Mouse (Mus musculus): ENCODE data around the gene Gga2. TPM values are rescaled to one million over a fixed set of nuclear protein-coding genes. Genes with fewer than 3 reads are reported as not detected.

Gene Gga2
- total and polyA plus RNA-seq, 2 experiments from 2014 or later, result 22.2 to 27.2 TPM

DNA sequence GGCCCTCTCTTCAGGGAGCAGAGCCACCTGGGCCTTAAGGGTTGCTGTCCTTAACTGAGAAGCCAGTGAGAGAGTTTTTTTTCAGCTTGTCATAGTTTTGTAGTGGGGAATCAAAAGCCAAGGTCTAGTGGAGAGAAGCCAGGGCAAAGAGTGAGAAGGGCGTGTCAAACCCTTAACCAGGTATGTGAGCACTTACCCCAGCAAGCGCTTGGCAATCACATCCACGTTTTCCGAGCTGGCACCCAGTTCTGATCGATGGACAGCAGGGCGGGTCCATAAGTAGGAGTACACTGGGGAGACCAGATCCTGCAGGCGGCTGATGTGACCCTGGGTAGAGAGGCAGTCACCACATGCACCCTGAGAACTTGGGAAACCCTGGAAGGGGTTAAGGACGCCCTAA lies 23.1 kb upstream of the Gga2 start:
- Histone ChIP-seq H3K9me3 (ENCODE audit: low read length) (no peaks in the 10 kb centered on the region), H3K4me1 (ENCODE audit: insufficient read depth, low read length) (no peaks in the 10 kb centered on the region), H3K4me3 (ENCODE audit: low read depth, low read length) (no peak overlapping the region), H3K4me2 (ENCODE audit: low read depth, low read length, poor library complexity, severe bottlenecking) (no peak overlapping the region), H3K27ac (ENCODE audit: low read depth, low read length) (no peak overlapping the region), H3K9ac (replicated peaks; ENCODE audit: low read length, poor library complexity, severe bottlenecking) (no peak overlapping the region), H3K36me3 (ENCODE audit: insufficient read depth, low read length) (peaks cover 25% of the 10 kb centered on the region), H3K27me3 (ENCODE audit: insufficient read depth, low read length) (no peaks in the 10 kb centered on the region)
- TF ChIP-seq CTCF (IDR thresholded peaks at IDR 0.05), result no peak
- no peak for DNase-seq (ENCODE audit: low spot score)
- 91% methylated on average over 8 of the region's 8 CpGs for WGBS
- ATAC-seq (ENCODE audit: low FRiP score), result no peak

DNA sequence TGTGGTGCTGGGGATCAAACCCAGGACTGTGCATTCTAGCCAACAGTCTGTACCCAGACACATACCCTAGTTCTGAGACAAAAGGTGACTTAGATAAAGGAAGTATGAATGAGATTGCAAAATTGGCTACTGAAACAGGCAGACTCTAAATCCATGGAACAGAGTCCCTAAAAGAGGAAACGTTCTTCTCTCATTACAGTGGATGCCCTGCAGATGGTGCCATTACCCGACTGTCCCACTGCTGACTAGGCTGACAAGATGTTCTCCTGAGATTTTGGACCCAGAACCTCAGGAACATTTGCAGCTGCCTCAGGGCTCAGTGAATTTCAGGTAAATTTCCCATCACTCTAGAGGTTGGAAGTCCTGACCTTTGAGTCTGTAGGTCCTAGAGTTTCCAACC lies 13.3 kb upstream of the Gga2 start:
- TF ChIP-seq CTCF (IDR thresholded peaks at IDR 0.05), result peak; percentile 35
- no peak for DNase-seq (ENCODE audit: low spot score)
- no peak overlapping the region for H3K27ac ChIP-seq (ENCODE audit: low read depth, low read length)
- H3K9ac ChIP-seq (replicated peaks; ENCODE audit: low read length, poor library complexity, severe bottlenecking), result no peak overlapping the region
- no peak overlapping the region for H3K4me3 ChIP-seq (ENCODE audit: low read depth, low read length)
- H3K27me3 ChIP-seq (ENCODE audit: insufficient read depth, low read length), result no peaks in the 10 kb centered on the region
- H3K9me3 ChIP-seq (ENCODE audit: low read length), result no peaks in the 10 kb centered on the region
- ATAC-seq (ENCODE audit: low FRiP score), result no peak
- 41% methylated on average over 2 of the region's 2 CpGs for WGBS
- H3K4me1 ChIP-seq (ENCODE audit: insufficient read depth, low read length), result no peaks in the 10 kb centered on the region
- H3K4me2 ChIP-seq (ENCODE audit: low read depth, low read length, poor library complexity, severe bottlenecking), result no peak overlapping the region
- H3K36me3 ChIP-seq (ENCODE audit: insufficient read depth, low read length), result peaks cover 2% of the 10 kb centered on the region; the same call in 1 of the 2 replicates

DNA sequence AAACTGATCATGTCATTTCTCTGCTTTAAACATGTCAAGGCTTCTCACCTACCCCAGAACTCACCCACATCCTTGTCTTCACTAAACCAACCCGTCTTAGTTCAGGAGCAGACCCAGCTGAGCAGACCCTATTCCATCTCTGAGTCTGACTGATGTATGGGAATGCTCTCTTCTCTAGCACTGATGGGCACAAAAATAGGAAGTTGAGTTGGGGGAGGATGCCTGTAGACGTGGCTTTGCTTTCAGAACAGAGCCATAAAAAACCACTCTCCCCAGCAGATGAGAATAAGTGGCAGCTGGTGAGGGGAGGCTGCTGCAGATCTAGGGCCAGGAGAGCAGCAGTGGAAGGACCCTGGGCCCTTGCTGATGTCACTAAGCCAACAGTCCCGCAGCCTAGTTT lies 12.3 kb upstream of the Gga2 start:
- 78% methylated on average over 3 of the region's 3 CpGs for WGBS

DNA sequence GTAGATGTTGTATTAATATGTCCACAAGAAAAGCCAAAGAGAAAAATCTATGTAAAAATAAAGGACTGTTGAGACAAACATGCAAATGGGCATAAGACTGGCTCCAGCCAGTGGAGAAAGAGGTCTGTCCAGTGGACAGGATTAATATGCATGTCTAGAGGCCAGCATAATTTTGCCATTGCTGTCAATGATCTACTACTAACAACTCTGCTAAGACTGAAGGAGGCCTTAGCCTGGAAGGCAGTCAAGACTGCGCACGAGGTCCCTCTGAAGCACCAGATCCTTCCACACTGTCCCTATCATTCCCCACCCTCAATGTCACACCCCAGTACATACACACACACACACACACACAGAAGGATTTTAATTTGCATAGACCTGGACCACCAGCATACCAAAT lies 1.1 kb upstream of the Gga2 start:
- WGBS, result 98% methylated on average over 2 of the region's 2 CpGs
- Histone ChIP-seq H3K4me1 (ENCODE audit: insufficient read depth, low read length) (peaks cover 14% of the 10 kb centered on the region), H3K4me2 (ENCODE audit: low read depth, low read length, poor library complexity, severe bottlenecking) (no peak overlapping the region), H3K4me3 (ENCODE audit: low read depth, low read length) (no peak overlapping the region), H3K9ac (replicated peaks; ENCODE audit: low read length, poor library complexity, severe bottlenecking) (no peak overlapping the region), H3K27ac (ENCODE audit: low read depth, low read length) (no peak overlapping the region), H3K36me3 (ENCODE audit: insufficient read depth, low read length) (no peaks in the 10 kb centered on the region), H3K27me3 (ENCODE audit: insufficient read depth, low read length) (no peaks in the 10 kb centered on the region), H3K9me3 (ENCODE audit: low read length) (no peaks in the 10 kb centered on the region)
- ATAC-seq (ENCODE audit: low FRiP score) (no peak), DNase-seq (ENCODE audit: low spot score) (no peak)
- TF ChIP-seq CTCF (IDR thresholded peaks at IDR 0.05), result no peak

More for the DNA sequence above, 12.3 kb upstream of the Gga2 start:
- no peaks in the 10 kb centered on the region for H3K9me3 ChIP-seq (ENCODE audit: low read length)
- no peak for TF ChIP-seq CTCF (IDR thresholded peaks at IDR 0.05)
- no peak overlapping the region for H3K27ac ChIP-seq (ENCODE audit: low read depth, low read length)
- H3K36me3 ChIP-seq (ENCODE audit: insufficient read depth, low read length), result no peaks in the 10 kb centered on the region
- H3K4me3 ChIP-seq (ENCODE audit: low read depth, low read length), result no peak overlapping the region
- no peak for ATAC-seq (ENCODE audit: low FRiP score)
- no peak for DNase-seq (ENCODE audit: low spot score)
- no peaks in the 10 kb centered on the region for H3K27me3 ChIP-seq (ENCODE audit: insufficient read depth, low read length)
- no peaks in the 10 kb centered on the region for H3K4me1 ChIP-seq (ENCODE audit: insufficient read depth, low read length)
- no peak overlapping the region for H3K4me2 ChIP-seq (ENCODE audit: low read depth, low read length, poor library complexity, severe bottlenecking)
- no peak overlapping the region for H3K9ac ChIP-seq (replicated peaks; ENCODE audit: low read length, poor library complexity, severe bottlenecking)

DNA sequence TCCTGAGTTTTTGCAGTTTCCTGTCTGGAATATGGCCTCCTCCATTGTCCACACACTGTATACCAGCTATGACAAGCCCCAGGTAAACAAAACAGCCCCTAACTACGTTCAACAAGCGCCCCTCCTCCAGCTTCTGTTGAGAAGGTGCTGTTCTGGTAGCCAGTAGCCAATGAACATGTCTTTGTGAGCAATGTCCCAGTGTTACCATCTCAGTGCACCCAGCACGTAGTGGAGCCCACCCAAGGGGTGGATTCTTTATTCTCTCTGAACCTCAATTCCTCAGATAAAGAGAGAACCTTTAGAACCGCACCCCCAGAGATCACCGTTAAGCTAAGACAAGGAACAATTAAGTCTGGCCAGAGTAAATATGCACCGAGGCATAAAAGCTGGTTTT lies 752 bp downstream of the Gga2 start:
- no peak for TF ChIP-seq CTCF (IDR thresholded peaks at IDR 0.05)
- ATAC-seq (ENCODE audit: low FRiP score), result peak; percentile 52
- 5% methylated on average over 6 of the region's 6 CpGs for WGBS
- no peaks in the 10 kb centered on the region for H3K9me3 ChIP-seq (ENCODE audit: low read length)
- H3K9ac ChIP-seq (replicated peaks; ENCODE audit: low read length, poor library complexity, severe bottlenecking), result peak overlapping the region; percentile 87
- H3K4me3 ChIP-seq (ENCODE audit: low read depth, low read length), result peak overlapping the region; percentile 80
- H3K27ac ChIP-seq (ENCODE audit: low read depth, low read length), result peak overlapping the region; percentile 94
- H3K36me3 ChIP-seq (ENCODE audit: insufficient read depth, low read length), result no peaks in the 10 kb centered on the region
- DNase-seq (ENCODE audit: low spot score), result peak; percentile 49
- H3K27me3 ChIP-seq (ENCODE audit: insufficient read depth, low read length), result no peaks in the 10 kb centered on the region
- peak overlapping the region; percentile 64 for H3K4me2 ChIP-seq (ENCODE audit: low read depth, low read length, poor library complexity, severe bottlenecking)
- peaks cover 14% of the 10 kb centered on the region for H3K4me1 ChIP-seq (ENCODE audit: insufficient read depth, low read length)

DNA sequence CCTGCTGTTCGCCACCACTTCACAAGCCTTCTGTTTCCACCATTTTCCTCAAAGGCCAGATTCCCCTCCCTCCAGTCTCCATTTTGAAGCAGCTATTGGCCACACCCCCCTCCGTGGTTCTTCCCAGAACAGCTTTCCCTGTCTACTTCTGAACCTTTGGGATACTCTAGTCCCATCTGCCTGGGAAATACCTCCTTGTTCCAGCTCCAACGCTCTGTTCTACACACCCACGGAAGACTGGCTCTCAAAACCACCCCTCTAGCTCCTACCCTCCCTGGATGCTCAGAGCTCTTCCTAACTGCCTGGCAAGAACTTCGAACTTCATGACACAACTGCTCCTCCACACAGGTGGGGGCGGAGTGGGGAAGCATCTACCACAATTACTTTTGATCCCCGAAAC lies 2.0 kb downstream of the Gga2 start:
- TF ChIP-seq CTCF (IDR thresholded peaks at IDR 0.05), result no peak

More for the DNA sequence above, 2.0 kb downstream of the Gga2 start:
- Histone ChIP-seq H3K4me1 (ENCODE audit: insufficient read depth, low read length) (peaks cover 14% of the 10 kb centered on the region), H3K27me3 (ENCODE audit: insufficient read depth, low read length) (no peaks in the 10 kb centered on the region), H3K9ac (replicated peaks; ENCODE audit: low read length, poor library complexity, severe bottlenecking) (no peak overlapping the region), H3K4me3 (ENCODE audit: low read depth, low read length) (peak overlapping the region; percentile 80; the same call in 1 of the 2 replicates), H3K4me2 (ENCODE audit: low read depth, low read length, poor library complexity, severe bottlenecking) (peak overlapping the region; percentile 64), H3K9me3 (ENCODE audit: low read length) (no peaks in the 10 kb centered on the region), H3K27ac (ENCODE audit: low read depth, low read length) (no peak overlapping the region), H3K36me3 (ENCODE audit: insufficient read depth, low read length) (no peaks in the 10 kb centered on the region)
- WGBS, result 88% methylated on average over 7 of the region's 7 CpGs
- no peak for ATAC-seq (ENCODE audit: low FRiP score)
- DNase-seq (ENCODE audit: low spot score), result no peak

Data from midbrain, postnatal 0 days (tissue).